Mouse (Mus musculus) spleen, postnatal 36 days (tissue): ENCODE results near the gene Knl1.
"Not testable (repeated sequence)": the region's sequence is repeated elsewhere in the genome, so short reads cannot be mapped to it uniquely, and the experiment has no call there.

ENCODE experiments used
- DNase-seq, 2 experiments: peaks; one replicate each; pipeline ENCODE4 v3.0.0; 2022; ENCODE audit warnings: low spot score in 2 of 2, mixed read lengths in 1 of 2

Gene Knl1

GRCm38 (mm10) chr2:119046649-119047611 lies at the start of gene Knl1:
Knl1 (plus strand) TSS chr2:119047119.
- DNase-seq = peak; percentile 89 to 93

DNA sequence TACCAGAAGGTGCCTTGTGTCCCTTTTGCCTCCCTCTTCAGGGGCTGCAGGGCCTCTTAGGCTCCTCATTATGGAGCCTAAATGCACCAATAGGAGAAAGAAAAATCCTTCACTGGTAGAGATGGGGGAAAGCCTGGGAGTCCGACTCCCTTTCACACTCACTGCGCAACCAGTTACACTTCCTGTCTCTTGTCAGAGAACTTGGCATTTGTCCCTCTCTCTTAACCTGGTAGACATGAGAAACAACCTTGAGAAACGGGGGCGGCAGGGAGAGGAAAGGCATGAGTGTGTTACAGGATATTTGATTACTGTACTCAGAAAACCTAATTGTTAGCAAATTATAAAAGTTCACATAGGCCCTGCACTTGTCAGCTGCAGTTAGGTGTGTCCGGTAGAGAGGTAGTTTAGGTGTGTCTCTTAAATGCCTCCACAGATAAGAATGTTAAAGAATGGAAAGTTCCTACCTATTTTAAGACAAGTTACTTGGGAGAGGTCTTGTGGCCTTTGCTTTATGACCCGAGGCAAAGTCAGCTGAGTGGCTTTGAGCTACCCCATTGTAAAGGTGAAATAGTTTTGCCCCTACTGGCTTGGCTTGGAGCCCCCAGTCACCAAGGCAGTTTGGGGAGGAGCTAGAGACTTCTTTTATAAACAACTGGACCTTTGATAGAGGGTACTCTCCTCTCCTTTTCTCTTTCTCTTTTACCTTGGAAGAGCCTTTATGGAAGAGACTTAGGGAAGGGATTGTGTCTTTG lies 48.6 kb upstream of the Knl1 start:
- DNase-seq = no peak

- no peak for DNase-seq
Measured at GRCm38 (mm10) chr2:118999025-118999639, 47.8 kb upstream of the Knl1 start.

DNA sequence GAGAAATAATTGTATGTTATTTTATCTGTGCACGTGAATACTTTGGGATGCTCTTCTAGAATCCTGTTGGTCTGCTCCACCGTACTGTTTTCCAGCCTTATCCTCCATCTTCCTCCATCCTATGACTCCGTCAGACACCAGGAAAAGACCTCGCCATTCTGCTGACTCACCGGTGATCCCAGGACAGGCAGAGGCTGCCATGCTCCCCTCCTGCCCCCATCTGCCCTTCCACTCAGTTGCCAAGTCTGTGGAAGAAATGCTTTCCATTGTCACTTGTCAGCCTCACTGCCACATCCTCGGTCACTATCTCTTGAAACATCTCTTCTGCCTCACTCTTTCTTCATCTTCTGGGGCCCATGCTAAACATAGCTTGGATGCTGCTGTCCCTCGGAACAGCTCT lies 40.0 kb upstream of the Knl1 start:
- no peak for DNase-seq

GRCm38 (mm10) chr2:119009376-119009775 lies 37.5 kb upstream of the Knl1 start:
- no peak for DNase-seq

DNA sequence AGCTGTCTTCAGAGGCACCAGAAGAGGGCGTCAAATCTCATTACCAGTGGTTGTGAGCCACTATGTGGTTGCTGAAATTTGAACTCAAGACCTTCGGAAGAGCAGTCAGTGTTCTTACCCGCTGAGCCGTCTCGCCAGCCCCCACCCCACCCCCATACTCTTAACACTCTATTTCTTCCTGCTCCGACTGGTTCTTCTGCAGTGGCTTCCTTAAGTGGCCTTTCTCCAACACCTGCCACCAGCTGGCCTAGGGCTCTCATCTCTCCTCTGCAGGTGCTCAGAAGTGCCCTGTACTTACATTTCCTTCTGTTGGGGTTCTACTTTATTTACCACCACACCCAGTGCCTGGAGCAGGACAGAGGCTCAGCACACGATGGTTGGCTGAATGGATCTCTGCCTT lies 31.9 kb upstream of the Knl1 start:
- DNase-seq = no peak

DNA sequence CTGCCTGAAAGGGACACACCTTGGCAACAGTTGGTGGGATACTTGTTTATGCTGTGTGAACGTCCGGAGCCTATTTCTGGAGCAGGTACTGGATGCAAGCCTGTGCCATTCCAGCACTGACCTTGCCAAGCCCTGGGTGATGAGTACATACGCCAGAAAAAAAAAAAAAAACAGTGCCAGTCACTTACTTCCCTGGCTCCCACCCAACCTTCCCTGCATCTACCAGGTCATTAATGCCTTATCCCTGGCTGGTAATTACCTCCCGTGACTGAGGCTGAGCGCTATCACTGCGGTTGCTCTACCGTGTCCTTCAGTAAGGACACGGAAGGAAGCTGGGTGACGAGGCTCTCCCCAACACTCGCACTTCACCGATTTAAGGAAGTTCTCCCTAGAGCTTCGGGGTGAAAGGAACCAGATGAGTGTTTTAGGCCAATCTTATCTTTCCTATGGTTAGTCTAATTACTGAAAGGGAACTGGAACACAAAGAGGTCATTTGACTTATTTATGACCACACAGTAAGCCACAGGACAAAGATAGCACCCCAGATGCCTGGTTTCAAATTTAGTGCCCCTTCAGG lies 31.2 kb upstream of the Knl1 start:
- DNase-seq = peak; percentile 47 to 51

DNA sequence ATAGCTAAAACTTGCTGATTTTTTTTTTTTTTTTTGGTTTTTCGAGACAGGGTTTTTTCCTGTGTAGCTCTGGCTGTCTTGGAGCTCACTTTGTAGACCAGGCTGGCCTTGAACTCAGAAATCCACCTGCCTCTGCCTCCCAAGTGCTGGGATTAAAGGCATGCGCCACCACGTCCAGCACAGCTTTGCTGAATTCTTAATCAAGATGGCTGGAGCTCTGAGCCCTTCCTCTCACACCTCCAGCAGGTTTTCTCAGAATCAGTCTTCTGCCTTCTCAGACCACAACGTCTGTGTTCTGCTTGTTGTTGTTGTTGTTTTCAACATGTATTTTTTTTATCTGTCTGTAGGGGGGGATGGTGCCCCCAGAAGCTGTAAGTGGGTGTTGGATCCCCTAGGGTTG lies 30.6 kb upstream of the Knl1 start:
- DNase-seq = not testable (repeated sequence)

DNA sequence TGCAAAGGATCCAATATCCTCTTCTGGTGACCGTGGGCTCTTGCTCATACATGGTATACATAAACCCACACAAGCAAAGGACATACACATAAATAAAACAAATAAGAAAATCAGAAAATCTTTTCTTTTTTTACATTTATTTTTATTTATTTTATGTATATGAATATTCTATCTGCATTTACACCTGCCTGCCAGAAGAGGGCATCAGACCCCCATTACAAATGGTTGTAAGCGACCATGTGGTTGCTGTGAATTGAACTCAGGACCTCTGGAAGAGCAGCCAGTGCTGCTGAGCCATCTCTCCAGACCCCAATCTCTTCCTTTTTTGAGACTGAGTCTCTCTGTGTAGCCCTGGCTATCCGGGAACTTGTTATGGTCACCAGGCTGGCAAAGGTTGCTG lies 29.3 kb upstream of the Knl1 start:
- DNase-seq = no peak

GRCm38 (mm10) chr2:119018391-119019122 lies 28.4 kb upstream of the Knl1 start:
- DNase-seq = no peak

DNA sequence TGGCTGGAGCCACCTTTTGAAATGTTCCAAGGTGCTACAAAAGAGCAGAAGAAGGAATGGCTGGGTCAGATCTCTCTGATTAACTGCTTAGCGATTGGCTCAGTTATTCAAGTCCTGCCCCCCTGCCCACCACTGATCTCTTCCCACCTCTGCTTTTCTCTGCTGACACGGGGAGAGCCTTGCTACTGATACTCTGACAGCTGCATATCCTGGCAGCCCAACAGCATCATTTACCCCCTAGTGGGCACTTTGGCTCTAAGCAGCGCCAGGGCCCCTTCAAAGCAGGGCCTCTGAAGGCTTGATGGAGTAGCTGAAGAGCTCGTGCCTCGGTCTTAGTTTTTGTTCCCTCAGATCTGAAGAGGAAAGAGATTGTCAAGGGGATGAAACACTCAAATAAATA lies 27.8 kb upstream of the Knl1 start:
- DNase-seq = no peak

GRCm38 (mm10) chr2:119019538-119019937 lies 27.4 kb upstream of the Knl1 start:
- no peak for DNase-seq

DNA sequence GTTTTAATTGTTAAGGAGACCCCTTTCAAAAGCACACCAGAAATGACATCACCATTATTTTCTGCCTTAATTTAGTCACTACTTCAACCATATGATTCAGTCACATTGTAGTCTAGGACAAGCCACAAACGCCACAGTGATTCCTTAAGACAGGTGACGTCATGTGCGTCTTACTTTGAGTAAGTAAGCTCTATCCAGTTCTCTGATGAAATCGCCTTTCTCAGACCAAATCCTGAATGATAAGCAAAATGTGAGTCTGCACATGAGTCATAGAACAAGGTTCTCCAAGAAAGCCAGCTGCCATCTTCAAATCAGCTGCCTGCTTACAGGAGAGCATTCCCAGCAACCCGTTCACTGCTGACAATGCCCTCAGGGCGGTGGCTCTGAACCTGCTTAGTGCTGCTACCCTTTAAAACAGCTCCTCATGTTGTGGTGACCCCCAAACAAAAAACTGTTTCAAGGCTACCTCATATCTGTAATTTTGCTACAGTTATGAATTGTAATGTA lies 23.7 kb upstream of the Knl1 start:
- no peak for DNase-seq

GRCm38 (mm10) chr2:119024536-119025238 lies 22.2 kb upstream of the Knl1 start:
- DNase-seq = peak; percentile 32 to 52

DNA sequence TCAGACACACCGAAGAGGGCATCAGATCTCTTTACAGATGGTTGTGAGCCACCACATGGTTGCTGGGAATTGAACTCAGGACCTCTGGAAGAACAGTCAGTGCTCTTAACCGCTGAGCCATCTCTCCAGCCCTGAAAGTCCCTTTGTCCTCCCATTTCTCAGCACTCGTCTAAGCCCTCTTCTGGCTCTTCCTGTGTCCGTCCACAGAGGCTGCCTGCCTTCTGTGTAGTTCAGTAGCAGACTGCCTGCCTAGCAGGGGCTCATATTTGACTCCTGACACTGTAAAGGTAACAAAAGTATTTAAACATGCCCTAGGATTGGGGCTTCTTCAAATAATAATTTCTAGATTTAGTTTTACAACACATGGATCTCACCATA lies 21.7 kb upstream of the Knl1 start:
- DNase-seq = no peak

DNA sequence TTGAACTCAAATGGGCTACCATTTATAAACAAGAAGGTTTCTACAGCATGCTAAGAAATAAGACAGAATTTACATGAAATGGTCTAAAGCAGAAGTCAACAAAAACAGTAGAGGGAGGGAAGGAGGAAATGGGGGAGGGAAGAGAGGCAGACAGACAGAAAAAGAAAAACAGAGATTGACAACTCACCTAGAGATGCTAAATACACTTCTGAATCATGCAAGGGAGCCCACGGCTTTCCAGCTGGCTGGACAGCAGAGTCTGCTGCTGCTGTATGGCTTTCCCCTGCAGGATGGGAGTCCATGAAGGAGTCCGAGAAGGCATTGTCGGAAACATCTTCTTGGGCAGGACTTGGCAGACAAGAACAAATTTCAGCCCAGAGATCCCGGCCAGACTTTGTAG lies 20.0 kb upstream of the Knl1 start:
- no peak for DNase-seq

- peak; percentile 91 to 95 for DNase-seq
Measured at GRCm38 (mm10) chr2:119028941-119029551, 17.9 kb upstream of the Knl1 start, which contains the start of gene Ccdc32. Ccdc32 (minus strand) TSS chr2:119029393.

GRCm38 (mm10) chr2:119032191-119032590 lies 14.7 kb upstream of the Knl1 start:
- no peak for DNase-seq

GRCm38 (mm10) chr2:119034656-119035396 lies 12.1 kb upstream of the Knl1 start, which contains the start of gene Rpusd2:
Rpusd2 (plus strand) TSS chr2:119034790.
- DNase-seq = peak; percentile 91 to 94
